Mouse (Mus musculus) left cerebral cortex, adult 9 months (tissue): ENCODE results near the gene Caskin1.

Experiments used
- DNase-seq, 2 experiments: peaks; one replicate each; pipeline ENCODE4 v3.0.0; 2022; ENCODE audit warnings: low spot score in 2 of 2

The Caskin1 gene

DNA sequence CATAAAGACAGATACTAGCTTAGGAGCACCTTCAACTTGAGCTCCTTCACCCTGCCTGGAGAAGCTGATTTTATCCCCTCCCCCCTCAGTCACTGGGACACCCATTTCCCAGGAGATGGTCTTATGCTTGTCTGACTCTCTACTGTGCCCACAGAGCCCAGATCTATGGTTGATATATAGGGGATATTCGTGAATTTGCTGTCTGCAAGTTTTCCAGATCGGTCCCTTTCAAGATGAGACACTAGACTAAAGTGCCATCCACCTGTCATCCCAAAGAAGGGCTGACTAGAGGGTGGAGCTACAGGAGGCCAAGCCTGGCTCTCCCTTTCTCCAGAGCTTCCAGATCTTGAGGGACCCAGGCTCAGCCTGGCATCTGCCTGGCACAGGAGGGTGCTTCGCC lies 42.7 kb downstream of the Caskin1 start:
- no peak for DNase-seq

DNA sequence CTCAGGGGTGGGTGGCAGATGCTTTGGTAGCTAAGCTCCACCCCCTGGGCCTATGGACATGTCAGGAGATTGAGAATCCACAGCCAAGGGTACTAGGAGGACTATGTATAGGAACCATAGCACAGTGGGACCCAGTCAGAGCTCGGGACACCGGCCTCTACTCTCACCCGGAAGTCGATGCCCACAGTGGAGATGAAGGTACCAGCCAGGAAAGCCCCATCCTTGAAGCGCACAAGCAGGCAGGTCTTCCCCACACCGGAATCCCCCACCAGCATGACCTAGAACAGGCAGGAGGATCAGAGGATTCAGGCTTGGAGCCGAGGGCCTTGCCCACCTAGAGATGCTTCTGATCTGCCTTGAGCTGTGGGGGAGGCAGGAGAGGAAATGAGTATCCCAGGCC lies 43.6 kb downstream of the Caskin1 start:
- no peak for DNase-seq

DNA sequence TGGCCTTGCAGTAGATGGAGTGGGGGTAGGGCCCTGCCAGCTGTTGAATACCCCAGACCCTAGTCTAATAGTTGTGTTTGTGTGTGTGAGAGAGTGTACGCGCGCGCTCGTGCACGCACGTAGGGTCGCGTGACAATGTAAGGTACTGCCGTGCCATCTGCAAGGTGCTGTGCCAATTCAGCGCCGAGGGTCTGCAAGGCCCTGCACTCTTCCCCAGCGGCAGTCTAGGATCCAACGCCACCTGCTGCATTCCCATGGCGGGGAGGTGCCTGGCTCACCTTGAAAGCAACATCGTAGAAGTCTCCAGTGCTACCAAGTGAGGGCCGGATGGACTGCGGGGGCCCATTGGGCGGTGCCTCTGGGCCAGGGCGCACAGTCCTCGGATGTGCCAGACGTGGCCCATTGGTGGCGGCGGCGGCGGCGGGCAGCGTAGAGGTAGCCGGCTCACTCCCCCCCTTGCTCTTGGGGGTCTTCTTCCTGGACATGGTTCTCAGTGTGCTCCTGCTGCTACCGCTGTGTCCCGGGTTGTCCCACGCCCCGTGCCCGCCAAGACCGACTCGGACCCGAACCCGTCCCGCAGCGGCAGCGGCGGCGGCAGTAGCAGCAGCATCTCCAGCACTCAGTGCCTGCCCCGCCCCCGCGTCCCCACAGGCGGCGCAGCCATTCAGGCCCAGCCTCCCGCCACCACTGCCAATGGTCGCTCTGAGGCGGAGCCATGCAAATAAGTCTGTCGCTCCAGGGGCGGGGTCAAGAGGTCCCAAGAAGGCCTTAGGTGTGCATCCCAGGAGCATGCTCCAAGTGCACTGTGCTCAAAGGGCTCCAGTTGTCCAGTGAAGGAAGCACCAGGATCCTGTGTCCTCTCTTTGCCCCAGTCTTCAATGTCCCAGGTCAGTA lies 44.9 kb downstream of the Caskin1 start:
- DNase-seq = peak; percentile 83 to 93

DNA sequence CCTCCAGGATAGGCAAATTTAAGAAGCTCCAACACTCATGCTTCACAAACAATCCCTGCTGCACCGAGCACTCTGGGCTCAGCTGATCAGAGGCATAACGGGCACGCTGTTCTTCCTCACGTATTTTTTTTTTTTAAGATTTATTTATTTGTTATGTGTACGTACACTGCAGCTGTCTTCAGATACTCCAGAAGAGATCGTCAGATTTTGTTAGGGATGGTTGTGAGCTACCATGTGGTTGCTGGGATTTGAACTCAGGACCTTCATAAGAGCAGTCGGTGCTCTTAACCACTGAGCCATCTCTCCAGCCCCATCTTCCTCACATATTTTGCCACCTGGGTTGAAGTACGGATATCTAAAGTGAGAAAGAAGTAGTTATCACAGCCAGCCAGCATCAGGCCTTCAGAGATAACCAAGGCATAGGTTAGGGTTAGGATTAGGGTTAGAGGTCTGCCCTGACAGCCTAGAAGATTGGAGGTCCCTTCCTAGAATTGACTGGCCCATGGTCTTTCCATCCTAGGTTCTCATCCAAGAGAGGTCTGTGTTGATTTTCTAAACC lies 45.8 kb downstream of the Caskin1 start, which contains the start of gene Rab26:
Gene Rab26 (minus strand): TSS at position 51 of the 559 bp plus-strand sequence.
- no peak for DNase-seq

DNA sequence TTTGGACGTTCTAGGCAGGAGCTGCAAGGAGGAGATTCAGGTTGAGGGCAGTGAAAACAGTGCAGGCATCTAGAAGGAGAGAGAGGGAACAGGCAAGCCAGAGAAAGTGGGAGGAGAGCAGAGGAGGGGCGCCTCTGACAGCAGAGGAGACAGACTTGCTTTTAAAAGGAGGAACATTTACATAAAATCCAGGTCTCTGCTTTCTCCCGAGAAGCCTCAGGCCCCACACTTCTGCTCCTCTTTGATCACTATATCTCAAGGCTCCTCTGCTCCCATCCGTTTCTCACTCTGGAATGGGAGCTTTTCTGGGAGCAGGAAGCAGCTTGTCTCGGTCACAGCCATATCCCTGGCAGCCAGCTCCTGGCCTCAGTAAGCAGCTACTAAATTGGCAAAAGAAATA lies 46.9 kb downstream of the Caskin1 start:
- peak in 1 of 2 experiments; percentile 54 for DNase-seq

DNA sequence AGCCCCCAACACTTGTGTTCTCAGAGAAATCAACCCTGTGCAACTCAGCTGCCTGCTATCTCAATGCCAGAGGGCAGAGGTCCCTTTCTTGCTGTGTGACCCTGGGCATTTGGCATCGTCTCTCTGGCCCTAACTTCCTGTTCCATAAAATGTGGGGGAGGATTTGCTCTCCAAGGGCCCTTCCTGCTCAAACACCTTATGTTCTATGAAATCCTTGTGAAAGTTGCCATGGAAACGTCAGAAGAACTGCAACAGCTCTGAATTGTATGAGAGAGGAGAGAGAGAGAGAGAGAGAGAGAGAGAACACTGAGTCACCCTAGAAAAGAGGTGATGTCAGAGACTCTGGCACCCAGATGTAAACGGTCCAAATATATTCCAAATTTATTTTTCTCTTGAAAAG lies 49.1 kb downstream of the Caskin1 start:
- DNase-seq = no peak

DNA sequence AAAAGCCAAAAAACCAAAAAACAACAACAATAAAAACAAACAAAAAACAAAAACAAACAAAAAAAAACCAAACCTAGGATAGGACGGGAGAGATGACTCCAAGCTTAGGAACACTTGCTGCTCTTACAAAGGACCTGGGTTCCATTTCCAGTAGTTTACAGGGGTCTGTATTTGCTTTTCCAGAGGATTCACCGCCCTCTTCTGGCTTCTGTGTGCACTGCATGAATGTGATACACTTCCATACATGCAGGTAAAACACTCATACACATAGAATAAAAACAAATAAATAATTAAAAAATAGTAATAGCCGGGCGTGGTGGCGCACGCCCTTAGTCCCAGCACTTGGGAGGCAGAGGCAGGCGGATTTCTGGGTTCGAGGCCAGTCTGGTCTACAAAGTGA lies 50.5 kb downstream of the Caskin1 start:
- peak in 1 of 2 experiments; percentile 67 for DNase-seq

DNA sequence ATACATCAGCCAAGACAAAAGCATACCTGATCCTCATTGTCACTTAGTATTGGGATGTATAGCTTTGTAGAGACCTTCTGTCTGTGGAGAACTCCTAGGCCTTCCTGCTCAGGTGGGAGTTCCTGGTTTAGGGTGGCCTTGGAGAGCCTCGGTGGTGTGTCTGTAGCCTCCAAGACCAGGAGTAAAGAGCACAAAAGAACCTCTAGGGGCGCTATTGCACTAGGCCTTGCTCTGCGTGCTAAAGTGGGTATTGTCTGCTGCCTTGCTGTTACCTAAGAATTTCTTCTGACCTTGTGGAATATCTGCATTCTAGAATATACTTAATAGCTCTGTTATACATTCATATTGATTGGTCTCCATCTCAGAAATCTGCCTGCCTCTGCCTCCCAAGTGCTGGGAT lies 52.0 kb downstream of the Caskin1 start:
- no peak for DNase-seq

DNA sequence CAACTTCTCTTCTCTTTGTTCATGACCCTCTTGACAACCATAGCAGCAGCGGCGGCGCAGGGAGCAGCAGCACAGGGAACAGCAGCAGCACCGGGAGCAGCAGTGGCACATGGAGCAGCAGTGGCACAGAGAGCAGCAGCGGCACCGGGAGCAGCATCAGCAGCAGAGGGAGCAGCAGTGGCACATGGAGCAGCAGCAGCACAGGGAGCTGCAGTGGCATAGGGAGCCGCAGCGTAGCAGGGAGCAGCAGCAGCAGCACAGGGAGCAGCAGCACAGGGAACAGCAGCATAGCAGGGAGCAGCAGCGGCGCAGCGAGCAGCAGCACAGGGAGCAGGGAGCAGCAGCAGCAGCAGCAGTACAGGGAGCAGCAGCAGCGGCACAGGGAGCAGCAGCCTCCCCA lies 56.2 kb downstream of the Caskin1 start:
- no peak for DNase-seq

DNA sequence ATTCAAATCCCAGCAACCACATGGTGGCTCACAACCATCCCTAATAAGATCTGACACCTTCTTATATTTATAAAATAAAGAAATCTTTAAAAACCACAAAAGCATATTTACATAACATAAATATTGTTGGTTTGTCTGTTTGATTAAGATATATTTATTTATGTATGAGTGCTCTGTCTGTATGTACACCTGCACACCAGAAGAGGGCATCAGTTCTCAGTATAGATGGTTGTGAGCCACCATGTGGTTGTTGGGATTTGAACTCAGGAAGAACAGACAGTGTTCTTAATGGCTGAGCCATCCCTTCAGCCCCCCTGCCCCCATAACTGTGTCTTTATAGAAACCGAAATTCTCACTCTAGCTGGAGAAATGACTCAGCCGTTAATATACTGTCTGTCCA lies 56.8 kb downstream of the Caskin1 start:
- no peak for DNase-seq

DNA sequence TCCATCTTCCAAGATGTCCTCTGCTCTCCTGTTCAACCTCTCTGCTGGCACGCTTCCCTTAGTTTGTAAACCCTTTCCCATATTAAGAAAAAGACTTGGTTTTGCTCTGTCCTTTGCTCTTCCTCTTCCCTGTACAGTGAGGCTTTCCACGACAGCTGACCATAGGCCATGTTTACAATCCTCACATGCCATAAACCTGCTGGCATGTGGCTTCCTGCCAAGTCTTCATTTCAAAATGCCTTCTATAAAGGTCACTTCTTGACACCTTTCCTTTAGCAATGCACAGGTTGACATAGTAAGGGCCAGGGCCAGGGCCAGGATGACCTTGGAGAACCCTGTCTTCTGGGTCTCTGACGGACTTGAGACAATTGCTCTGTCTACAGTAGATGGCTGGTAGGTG lies 57.8 kb downstream of the Caskin1 start:
- no peak for DNase-seq

DNA sequence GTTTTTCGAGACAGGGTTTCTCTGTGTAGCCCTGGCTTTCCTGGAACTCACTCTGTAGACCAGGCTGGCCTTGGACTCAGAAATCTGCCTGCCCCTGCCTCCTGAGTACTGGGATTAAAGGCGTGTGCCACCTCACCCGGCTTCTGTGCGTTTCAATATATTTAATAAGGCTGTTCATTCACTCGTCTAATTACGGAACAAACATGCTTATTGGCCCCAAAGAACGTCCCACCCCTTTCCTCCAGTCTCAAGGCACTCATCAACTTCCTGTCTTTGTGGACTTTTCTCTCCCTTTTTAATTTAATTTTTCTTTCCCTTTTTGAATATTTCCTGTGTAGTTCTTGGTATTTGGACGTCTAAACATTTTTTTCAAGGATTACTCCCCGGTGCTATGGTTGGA lies 60.0 kb downstream of the Caskin1 start:
- DNase-seq = no peak

DNA sequence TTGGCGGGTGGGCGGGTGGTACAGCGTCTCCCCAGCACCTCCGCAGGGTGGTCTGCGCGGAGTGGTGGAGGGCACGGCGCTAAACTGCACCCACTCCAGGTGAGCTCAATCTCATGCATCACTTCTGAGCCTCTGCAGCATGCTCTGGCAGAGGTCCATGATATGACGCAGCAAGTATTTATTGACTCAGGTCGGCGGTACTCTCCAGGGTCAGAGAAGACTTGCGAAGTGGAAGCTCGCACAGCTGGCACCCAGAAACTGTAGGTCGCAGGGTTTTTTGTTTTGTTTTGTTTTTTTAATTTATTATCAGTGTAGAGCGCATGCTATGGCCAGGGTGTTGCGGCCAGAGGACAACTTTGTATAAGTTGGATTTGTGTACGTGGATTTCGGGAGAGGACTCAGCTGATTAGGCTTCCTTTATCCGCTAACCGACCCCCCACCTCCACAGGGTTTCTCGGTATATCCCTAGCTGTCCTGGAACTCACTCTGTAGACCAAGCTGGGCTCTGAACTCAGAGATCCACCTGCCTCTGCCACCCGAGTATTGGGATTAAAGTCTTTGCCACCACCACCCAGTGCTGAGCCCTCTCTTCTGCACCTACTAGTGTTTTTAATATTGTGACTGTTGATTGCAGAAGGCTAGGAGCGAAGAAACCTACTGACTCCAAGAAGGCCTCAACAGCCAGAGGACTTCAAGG lies 60.7 kb downstream of the Caskin1 start:
- peak in 1 of 2 experiments; percentile 73 for DNase-seq

DNA sequence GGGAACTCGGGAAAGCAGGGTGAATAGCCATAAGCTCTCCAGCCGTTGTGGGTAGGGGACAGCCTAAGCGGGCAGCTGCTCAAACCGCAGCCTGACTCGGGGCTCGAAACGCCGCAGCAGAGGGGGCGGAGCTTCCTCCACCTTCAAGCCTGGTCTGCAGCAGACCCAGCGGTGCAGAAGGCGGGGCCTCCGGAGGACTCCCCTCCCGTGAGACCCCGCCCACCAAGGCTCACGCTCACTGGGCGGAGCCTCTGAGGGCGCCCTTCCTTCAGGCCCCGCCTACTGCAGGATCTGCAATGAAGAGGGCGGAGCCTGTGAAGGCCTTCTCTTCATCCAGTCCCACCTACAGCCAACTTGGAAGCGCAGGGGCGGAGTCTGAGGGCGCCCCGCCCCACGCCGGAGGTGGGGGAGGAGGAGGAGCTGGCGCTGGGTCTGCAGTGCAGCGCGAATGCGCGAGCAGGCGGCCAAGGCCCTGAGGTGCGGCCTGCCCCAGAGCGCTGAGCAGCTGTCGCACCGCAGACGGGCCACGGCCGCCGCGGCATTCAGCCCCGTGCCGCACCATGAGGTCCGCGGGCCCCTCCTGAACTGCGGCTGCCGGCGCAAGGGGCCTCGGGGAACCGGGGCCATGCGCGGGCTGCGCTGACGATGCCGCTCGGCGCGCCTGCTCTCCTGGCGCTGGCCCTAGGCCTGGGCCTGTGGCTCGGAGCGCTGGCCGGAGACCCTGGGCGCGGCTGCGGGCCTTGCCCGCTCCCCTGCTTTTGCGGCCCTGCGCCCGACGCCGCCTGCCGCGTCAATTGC lies 61.4 kb downstream of the Caskin1 start, which contains the start of gene Pkd1:
Gene Pkd1 (plus strand): TSS at position 217 of the 798 bp plus-strand sequence.
- DNase-seq = peak; percentile 99

DNA sequence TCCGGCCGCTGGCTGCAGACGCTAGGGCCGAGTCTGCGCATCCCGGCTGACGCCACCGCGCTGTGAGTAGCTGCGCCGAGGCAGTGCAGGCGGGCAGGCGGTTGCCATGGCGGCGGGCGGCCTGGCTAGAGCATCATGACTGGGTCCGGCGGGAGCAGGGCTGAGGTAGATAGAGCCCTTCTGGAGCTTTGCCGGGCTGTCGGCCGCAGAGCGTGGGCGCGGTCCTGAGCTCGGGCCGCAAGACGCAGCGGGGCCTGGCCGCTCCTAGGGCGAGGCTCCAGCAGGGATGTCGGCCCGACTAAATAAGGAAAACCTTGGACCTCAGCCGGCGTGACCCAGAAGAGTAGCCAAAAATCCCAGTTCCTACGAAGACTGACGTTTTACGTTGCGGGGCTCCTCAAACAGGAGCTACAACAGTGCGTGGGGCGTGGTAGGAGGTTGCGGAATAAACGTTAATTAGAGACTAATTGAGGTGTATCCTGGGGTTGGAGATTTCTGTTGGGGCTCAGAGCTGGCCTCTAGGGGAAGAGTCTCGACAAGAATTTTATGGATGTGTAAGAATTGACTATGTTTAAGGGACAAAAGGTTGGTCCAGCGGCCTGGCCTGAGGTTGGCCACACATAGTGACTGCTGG lies 62.1 kb downstream of the Caskin1 start:
- peak in 1 of 2 experiments; percentile 75 for DNase-seq

DNA sequence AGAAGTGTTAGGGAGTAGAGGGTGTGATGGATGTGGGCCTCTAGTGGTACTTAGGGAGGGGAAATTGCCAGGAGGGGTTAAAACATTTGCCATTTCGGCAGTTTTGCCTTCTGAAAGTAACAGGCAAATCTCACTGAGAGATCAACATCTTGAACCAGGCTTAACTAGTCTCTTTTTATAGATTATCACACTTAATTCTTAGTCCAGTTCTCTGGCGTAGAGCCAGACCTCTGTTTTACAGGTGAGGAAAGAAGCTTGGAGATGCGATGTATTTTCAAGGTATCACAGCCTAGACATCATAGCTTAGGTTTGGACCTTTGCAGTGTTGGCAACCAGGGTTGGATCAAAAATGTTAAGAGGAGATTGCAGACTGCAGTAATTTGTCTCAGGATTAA lies 62.6 kb downstream of the Caskin1 start:
- no peak for DNase-seq

DNA sequence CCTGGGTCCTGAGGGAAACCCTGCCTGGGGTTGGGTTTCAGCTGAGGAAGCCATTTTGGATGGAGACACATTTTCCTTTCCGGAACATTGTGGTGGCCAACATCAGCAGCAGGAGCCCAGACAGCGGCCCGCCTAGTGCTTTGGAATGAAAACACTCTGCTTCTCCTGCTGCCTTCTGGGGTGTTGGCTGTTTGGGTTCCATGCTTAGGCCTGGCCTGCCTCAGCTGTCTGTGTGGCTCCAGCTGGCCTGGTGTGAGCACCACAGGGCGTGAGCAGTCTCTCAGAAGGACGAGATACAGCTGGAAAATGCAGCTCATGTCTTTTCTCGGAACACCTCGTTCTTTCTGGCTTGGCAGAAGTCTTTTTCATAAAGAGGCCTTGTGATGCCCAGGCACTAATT lies 68.7 kb downstream of the Caskin1 start:
- no peak for DNase-seq
